Comparison of ENCODE assay signal across 9 mouse cellular contexts in the genomic region with DNA sequence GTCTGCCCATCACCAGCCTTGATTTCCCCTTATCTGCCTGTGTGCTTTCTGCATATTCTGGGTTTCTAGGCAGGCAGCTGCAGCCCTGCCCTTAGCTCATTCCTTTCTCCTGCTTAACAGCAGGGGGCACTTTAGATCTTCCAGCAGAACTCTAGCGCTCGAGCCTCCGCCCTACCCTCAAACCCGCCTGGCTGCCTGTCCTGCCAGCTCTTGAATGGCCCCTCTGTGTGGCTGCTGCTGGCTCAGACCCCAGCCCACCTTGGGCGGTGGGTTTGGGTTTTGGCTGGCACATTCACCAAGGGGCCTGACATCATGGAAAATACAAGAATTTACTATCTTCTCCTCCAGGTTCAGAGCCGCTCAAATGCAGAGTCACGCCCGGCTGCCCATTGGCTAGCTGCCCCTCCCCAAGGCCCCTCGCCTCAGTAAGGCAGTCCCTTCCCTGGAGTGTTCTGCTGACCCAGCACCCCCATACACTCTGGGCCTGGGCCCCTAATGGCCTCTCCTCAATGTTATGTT. TPM values are rescaled to one million over a fixed set of nuclear protein-coding genes. Genes with fewer than 3 reads are reported as not detected.
DNase-seq lines count a peak whose midpoint lies in the region; ATAC-seq and TF ChIP-seq lines count a peak whose summit lies in the region.
"Had no signal": no experiment of that assay in that cellular context is flagged by ENCODE, and none has a peak within 500 bp of the region (broad histone marks: within the 10 kb centered on the region; RNA-seq: fewer than 3 reads in every experiment).

No protein-coding gene starts in this region.

- TF ChIP-seq CTCF in CH12.LX (conservative IDR thresholded peaks at IDR 0.05 in 1 of 2, IDR thresholded peaks at IDR 0.05 in 1 of 2; ENCODE audit: low read depth in 2 of 2, low read length in 2 of 2), result peak in 1 of 2 experiments; percentile 78; a peak in 2 of 4 replicates

- TF ChIP-seq EP300 in CH12.LX (IDR thresholded peaks at IDR 0.05; ENCODE audit: low read length), result no peak

- H3K4me2 ChIP-seq in CH12.LX (ENCODE audit: insufficient read depth, low read depth, poor library complexity, severe bottlenecking), result peak overlapping the region; percentile 72
- H3K4me2 ChIP-seq in intestine, embryonic 14.5 days (ENCODE audit: low read length), result 0 out of 2 replicates have a peak overlapping the region, but pooled peaks have one; percentile 0
- H3K4me2 ChIP-seq in limb, embryonic 14.5 days (replicated peaks; ENCODE audit: low read depth, low read length, severe bottlenecking), result no peak overlapping the region; the same call in 1 of the 2 replicates
- 0 out of 2 replicates have a peak overlapping the region, but pooled peaks have one; percentile 13 for H3K4me2 ChIP-seq in neural tube, embryonic 13.5 days

- no peak overlapping the region for H3K4me3 ChIP-seq in CH12.LX (replicated peaks in 1 of 3; ENCODE audit: low read depth in 2 of 3, low read length in 2 of 3, poor library complexity in 1 of 3)
- 0 out of 2 replicates have a peak overlapping the region, but pooled peaks have one; percentile 2 for H3K4me3 ChIP-seq in forebrain, embryonic 10.5 days
- H3K4me3 ChIP-seq in intestine, embryonic 14.5 days (ENCODE audit: low read depth, low read length), result no peak overlapping the region
- no peak overlapping the region for H3K4me3 ChIP-seq in limb, embryonic 14.5 days (replicated peaks; ENCODE audit: low read length)
- no peak overlapping the region for H3K4me3 ChIP-seq in neural tube, embryonic 13.5 days
- H3K4me3 ChIP-seq: megakaryocyte, embryonic 14.5 days had no signal

- no peaks in the 10 kb centered on the region for H3K9me3 ChIP-seq in CH12.LX (replicated peaks; ENCODE audit: low read length)
- no peaks in the 10 kb centered on the region for H3K9me3 ChIP-seq in forebrain, embryonic 10.5 days
- no peaks in the 10 kb centered on the region for H3K9me3 ChIP-seq in intestine, embryonic 14.5 days (ENCODE audit: control insufficient read depth, low read length)
- H3K9me3 ChIP-seq in limb, embryonic 14.5 days (ENCODE audit: control insufficient read depth, low read length), result no peaks in the 10 kb centered on the region
- H3K9me3 ChIP-seq in neural tube, embryonic 13.5 days, result no peaks in the 10 kb centered on the region
- H3K9me3 ChIP-seq: megakaryocyte, embryonic 14.5 days had no signal

- no peak for TF ChIP-seq POLR2A in CH12.LX (IDR thresholded peaks at IDR 0.05; ENCODE audit: low read depth, low read length)
- no peak for TF ChIP-seq POLR2A in limb, embryonic 14.5 days (IDR thresholded peaks at IDR 0.05; ENCODE audit: borderline replicate concordance, extremely low read depth, insufficient read depth, insufficient read length)

- ATAC-seq in intestine, embryonic 14.5 days (replicated peaks; ENCODE audit: low FRiP score, low TSS enrichment, low read depth), result peak; percentile 21; the same call in 1 of the 2 replicates
- peak; percentile 73 for ATAC-seq in limb, embryonic 14.5 days (ENCODE audit: low FRiP score, low read depth)
- peak; percentile 83 for ATAC-seq in neural tube, embryonic 13.5 days (ENCODE audit: low read depth)

- no peaks in the 10 kb centered on the region for H3K79me2 ChIP-seq in CH12.LX (replicated peaks; ENCODE audit: control insufficient read depth, extremely low read depth, insufficient read depth, poor library complexity, severe bottlenecking)

- 18% methylated on average over 9 of the region's 9 CpGs for WGBS in forebrain, embryonic 10.5 days
- WGBS in intestine, embryonic 14.5 days, result 19% methylated on average over 9 of the region's 9 CpGs
- WGBS in limb, embryonic 14.5 days, result 7% methylated on average over 9 of the region's 9 CpGs
- WGBS in neural tube, embryonic 13.5 days, result 11% methylated on average over 9 of the region's 9 CpGs

- in situ Hi-C loops in CH12.LX (cut with MboI; ENCODE audit: low pct_ligation_motif_present, low pct_unique_long_range_greater_than_20kb, low sequenced_read_pairs), result no loop called here

- H3K36me3 ChIP-seq in CH12.LX (replicated peaks in 1 of 2; ENCODE audit: control insufficient read depth in 1 of 2, insufficient read depth in 1 of 2, low read length in 1 of 2), result peaks cover 75 to 98% of the 10 kb centered on the region in 2 experiments
- H3K36me3 ChIP-seq in forebrain, embryonic 10.5 days (replicated peaks), result no peaks in the 10 kb centered on the region
- peaks cover 75% of the 10 kb centered on the region for H3K36me3 ChIP-seq in intestine, embryonic 14.5 days (ENCODE audit: control insufficient read depth, insufficient read depth, low read length)
- H3K36me3 ChIP-seq in limb, embryonic 14.5 days (ENCODE audit: control insufficient read depth, insufficient read depth, low read length), result peaks cover 41% of the 10 kb centered on the region
- H3K36me3 ChIP-seq in neural tube, embryonic 13.5 days, result no peaks in the 10 kb centered on the region

- peak; percentile 76 for DNase-seq in CH12.LX (ENCODE audit: extremely low read depth)
- DNase-seq in ES-CJ7 (ENCODE audit: low read depth, low spot score), result peak; percentile 59
- peak; percentile 71 for DNase-seq in forebrain, embryonic 10.5 days (ENCODE audit: extremely low spot score, low spot score)
- peak; percentile 75 for DNase-seq in intestine, embryonic 14.5 days (ENCODE audit: low spot score)
- peak; percentile 92 for DNase-seq in limb, embryonic 14.5 days (ENCODE audit: low spot score)
- no peak for DNase-seq in cerebellum, adult 8-10 months
- no peak for DNase-seq in thymus, postnatal 4 days

- H3K27ac ChIP-seq in CH12.LX (ENCODE audit: insufficient read depth, low read depth), result peak overlapping the region; percentile 86
- H3K27ac ChIP-seq in forebrain, embryonic 10.5 days, result peak overlapping the region; percentile 82
- H3K27ac ChIP-seq in intestine, embryonic 14.5 days (ENCODE audit: low read depth), result peak overlapping the region; percentile 99
- peak overlapping the region; percentile 92 for H3K27ac ChIP-seq in limb, embryonic 14.5 days (replicated peaks; ENCODE audit: low read depth, low read length)
- peak overlapping the region; percentile 78 for H3K27ac ChIP-seq in neural tube, embryonic 13.5 days (replicated peaks)

- dilution Hi-C loops in CH12.LX (cut with MboI; ENCODE audit: extremely low pct_ligation_motif_present, extremely low pct_unique_long_range_greater_than_20kb, low sequenced_read_pairs), result no loop called here

- TF ChIP-seq RAD21 in CH12.LX (IDR thresholded peaks at IDR 0.05; ENCODE audit: low read depth, low read length), result peak; percentile 65

- H3K27me3 ChIP-seq in CH12.LX (replicated peaks), result no peaks in the 10 kb centered on the region
- peaks cover 12% of the 10 kb centered on the region; the same call in 1 of the 2 replicates for H3K27me3 ChIP-seq in forebrain, embryonic 10.5 days (ENCODE audit: poor library complexity, severe bottlenecking)
- no peaks in the 10 kb centered on the region for H3K27me3 ChIP-seq in intestine, embryonic 14.5 days (replicated peaks; ENCODE audit: control insufficient read depth, insufficient read depth, low read length)
- no peaks in the 10 kb centered on the region for H3K27me3 ChIP-seq in limb, embryonic 14.5 days (ENCODE audit: control insufficient read depth, insufficient read depth, low read length)
- H3K27me3 ChIP-seq in neural tube, embryonic 13.5 days, result peaks cover 3% of the 10 kb centered on the region; the same call in 1 of the 2 replicates

- H3K9ac ChIP-seq in CH12.LX (ENCODE audit: insufficient read depth, low read depth), result peak overlapping the region; percentile 6; the same call in 1 of the 2 replicates
- H3K9ac ChIP-seq in intestine, embryonic 14.5 days (ENCODE audit: low read length), result peak overlapping the region; percentile 11; the same call in 1 of the 2 replicates
- 0 out of 2 replicates have a peak overlapping the region, but pooled peaks have one; percentile 2 for H3K9ac ChIP-seq in limb, embryonic 14.5 days (ENCODE audit: low read depth, low read length, severe bottlenecking)
- 0 out of 2 replicates have a peak overlapping the region, but pooled peaks have one; percentile 34 for H3K9ac ChIP-seq in neural tube, embryonic 13.5 days

- peaks cover 19 to 48% of the 10 kb centered on the region in 2 experiments for H3K4me1 ChIP-seq in CH12.LX (ENCODE audit: control insufficient read depth in 1 of 2, insufficient read depth in 2 of 2)
- peaks cover 43% of the 10 kb centered on the region for H3K4me1 ChIP-seq in forebrain, embryonic 10.5 days
- peaks cover 41% of the 10 kb centered on the region for H3K4me1 ChIP-seq in intestine, embryonic 14.5 days (replicated peaks; ENCODE audit: control insufficient read depth, insufficient read depth, low read length)
- H3K4me1 ChIP-seq in limb, embryonic 14.5 days (ENCODE audit: control insufficient read depth, insufficient read depth, low read length), result peaks cover 60% of the 10 kb centered on the region
- H3K4me1 ChIP-seq in neural tube, embryonic 13.5 days (replicated peaks), result peaks cover 31% of the 10 kb centered on the region
- H3K4me1 ChIP-seq: megakaryocyte, embryonic 14.5 days had no signal

RNA-seq across cellular contexts. Expression of gene Tnnt3, which starts 11.2 kb away (rescaled TPM):
- total RNA-seq in CH12.LX (2012; rRNA removed), result 1.5 and 3.1 TPM in 2 replicates
- total RNA-seq in CH12.LX (2014; rRNA removed), result 3.3 and 4.1 TPM in 2 replicates
- polyA plus RNA-seq in CH12.LX (2012; ENCODE audit: insufficient read length, low read depth), result 13.3 and 16.9 TPM in 2 replicates
- 0.33 and 1.1 TPM in 2 replicates for polyA plus RNA-seq in forebrain, embryonic 10.5 days (2016; fragmentation: Nextera tagmentation; extraction: Ambion mirVana)
- 1.5 and 2.4 TPM in 2 replicates for polyA plus RNA-seq in intestine, embryonic 14.5 days (2014; fragmentation: Nextera tagmentation; extraction: Ambion mirVana)
- 42.5 and 114 TPM in 2 replicates for polyA plus RNA-seq in limb, embryonic 14.5 days (2012; rRNA removed)
- 101 and 183 TPM in 2 replicates for polyA plus RNA-seq in limb, embryonic 14.5 days (2014; fragmentation: Nextera tagmentation; extraction: Ambion mirVana)
- polyA plus RNA-seq in neural tube, embryonic 13.5 days (2015; fragmentation: Nextera tagmentation; extraction: Ambion mirVana), result 2.4 and 8.4 TPM in 2 replicates

RNA-seq across cellular contexts. Expression of gene Lsp1, which starts 26.8 kb away (rescaled TPM):
- total RNA-seq in CH12.LX (2012; rRNA removed), result 314 and 364 TPM in 2 replicates
- 367 and 377 TPM in 2 replicates for total RNA-seq in CH12.LX (2014; rRNA removed)
- polyA plus RNA-seq in CH12.LX (2012; ENCODE audit: insufficient read length, low read depth), result 715 and 732 TPM in 2 replicates
- polyA plus RNA-seq in forebrain, embryonic 10.5 days (2016; fragmentation: Nextera tagmentation; extraction: Ambion mirVana), result 10.7 and 12.0 TPM in 2 replicates
- 145 and 153 TPM in 2 replicates for polyA plus RNA-seq in intestine, embryonic 14.5 days (2014; fragmentation: Nextera tagmentation; extraction: Ambion mirVana)
- 102 TPM in 2 replicates for polyA plus RNA-seq in limb, embryonic 14.5 days (2012; rRNA removed)
- 45.8 and 48.0 TPM in 2 replicates for polyA plus RNA-seq in limb, embryonic 14.5 days (2014; fragmentation: Nextera tagmentation; extraction: Ambion mirVana)
- 9.3 and 15.8 TPM in 2 replicates for polyA plus RNA-seq in neural tube, embryonic 13.5 days (2015; fragmentation: Nextera tagmentation; extraction: Ambion mirVana)

RNA-seq across cellular contexts. Expression of gene Mrpl23, which starts 45.1 kb away (rescaled TPM):
- total RNA-seq in CH12.LX (2012; rRNA removed) (58.9 and 71.2 TPM in 2 replicates), CH12.LX (2014; rRNA removed) (60.7 and 70.8 TPM in 2 replicates)
- polyA plus RNA-seq in CH12.LX (2012; ENCODE audit: insufficient read length, low read depth), result 7.5 and 8.3 TPM in 2 replicates
- polyA plus RNA-seq in forebrain, embryonic 10.5 days (2016; fragmentation: Nextera tagmentation; extraction: Ambion mirVana), result 15.8 and 16.1 TPM in 2 replicates
- 36.1 and 45.8 TPM in 2 replicates for polyA plus RNA-seq in intestine, embryonic 14.5 days (2014; fragmentation: Nextera tagmentation; extraction: Ambion mirVana)
- polyA plus RNA-seq in limb, embryonic 14.5 days (2012; rRNA removed), result 94.6 and 97.2 TPM in 2 replicates
- polyA plus RNA-seq in limb, embryonic 14.5 days (2014; fragmentation: Nextera tagmentation; extraction: Ambion mirVana), result 30.0 and 40.8 TPM in 2 replicates
- polyA plus RNA-seq in neural tube, embryonic 13.5 days (2015; fragmentation: Nextera tagmentation; extraction: Ambion mirVana), result 14.0 and 14.8 TPM in 2 replicates

RNA-seq across cellular contexts. Expression of gene Tnni2, which starts 45.8 kb away (rescaled TPM):
- total RNA-seq in CH12.LX (2012; rRNA removed) (35.0 and 50.1 TPM in 2 replicates), CH12.LX (2014; rRNA removed) (74.0 and 77.4 TPM in 2 replicates)
- 88.1 and 154 TPM in 2 replicates for polyA plus RNA-seq in CH12.LX (2012; ENCODE audit: insufficient read length, low read depth)
- polyA plus RNA-seq in forebrain, embryonic 10.5 days (2016; fragmentation: Nextera tagmentation; extraction: Ambion mirVana), result 0.46 and 1.4 TPM in 2 replicates
- polyA plus RNA-seq in intestine, embryonic 14.5 days (2014; fragmentation: Nextera tagmentation; extraction: Ambion mirVana), result 1.7 and 3.2 TPM in 2 replicates
- 60.8 and 156 TPM in 2 replicates for polyA plus RNA-seq in limb, embryonic 14.5 days (2012; rRNA removed)
- polyA plus RNA-seq in limb, embryonic 14.5 days (2014; fragmentation: Nextera tagmentation; extraction: Ambion mirVana), result 76.8 and 134 TPM in 2 replicates
- 2.2 and 8.9 TPM in 2 replicates for polyA plus RNA-seq in neural tube, embryonic 13.5 days (2015; fragmentation: Nextera tagmentation; extraction: Ambion mirVana)

RNA-seq across cellular contexts. Expression of gene Syt8, which starts 52.8 kb away (rescaled TPM):
- total RNA-seq in CH12.LX (2012; rRNA removed) (not detected in 2 replicates), CH12.LX (2014; rRNA removed) (not detected in 2 replicates)
- not detected in 2 replicates for polyA plus RNA-seq in CH12.LX (2012; ENCODE audit: insufficient read length, low read depth)
- 0.18 TPM in 1 of 2 replicates, not detected in the other for polyA plus RNA-seq in forebrain, embryonic 10.5 days (2016; fragmentation: Nextera tagmentation; extraction: Ambion mirVana)
- 1.6 and 3.8 TPM in 2 replicates for polyA plus RNA-seq in intestine, embryonic 14.5 days (2014; fragmentation: Nextera tagmentation; extraction: Ambion mirVana)
- 4.9 and 7.3 TPM in 2 replicates for polyA plus RNA-seq in limb, embryonic 14.5 days (2012; rRNA removed)
- polyA plus RNA-seq in limb, embryonic 14.5 days (2014; fragmentation: Nextera tagmentation; extraction: Ambion mirVana), result 1.5 and 2.0 TPM in 2 replicates
- 0.39 TPM in 1 of 2 replicates, not detected in the other for polyA plus RNA-seq in neural tube, embryonic 13.5 days (2015; fragmentation: Nextera tagmentation; extraction: Ambion mirVana)

Comparison
In these comparisons a context has a peak if more than half of its experiments do, and no peak if none do; other contexts are left out.
1. DNase-seq: peak in CH12.LX (single experiment), ES-CJ7 (single experiment), forebrain, embryonic 10.5 days (single experiment), intestine, embryonic 14.5 days (single experiment) and limb, embryonic 14.5 days (single experiment); none in cerebellum, adult 8-10 months (single experiment) and thymus, postnatal 4 days (single experiment).
2. ATAC-seq: peak in every context shown above with its lines; median percentile 83 in neural tube, embryonic 13.5 days; 73 in limb, embryonic 14.5 days; 21 in intestine, embryonic 14.5 days.
3. Peak in every context shown above with its lines, with median percentiles within 50 percentile points of each other: H3K27ac ChIP-seq and H3K9ac ChIP-seq.